Mouse (Mus musculus) G1E (cell line): ENCODE data around the gene Fahd2a.

Experiments
- CTCF ChIP-seq: IDR thresholded peaks from 2 replicates; pipeline ENCODE4 v1.5.1; 2012; ENCODE audit warnings: low read depth, low read length, inconsistent platforms, mixed read lengths
- GATA1 ChIP-seq: IDR thresholded peaks from 2 replicates; pipeline ENCODE4 v1.6.1; 2012; ENCODE audit warnings: borderline replicate concordance, low read length, inconsistent platforms, mixed read lengths
- POLR2AphosphoS5 ChIP-seq: IDR thresholded peaks from 2 replicates; pipeline ENCODE4 v1.6.1; 2012; ENCODE audit warnings: low read depth, low read length, inconsistent platforms; ENCODE audit not compliant: insufficient replicate concordance
- TAL1 ChIP-seq: conservative IDR thresholded peaks from 2 replicates; pipeline ENCODE4 v1.6.1; 2012; ENCODE audit warnings: low read depth, low read length, inconsistent platforms, mixed read lengths

- TF ChIP-seq CTCF (no peak), GATA1 (no peak), POLR2AphosphoS5 (no peak), TAL1 (no peak)
Measured at GRCm38 (mm10) chr2:127472279-127472678, 27.9 kb upstream of the Fahd2a start.
